Mouse (Mus musculus) adrenal gland, adult 2 months (tissue): ENCODE results near the gene Chn2. TPM values are rescaled to one million over a fixed set of nuclear protein-coding genes. Genes with fewer than 3 reads are reported as not detected.

Experiments
- DNase-seq: peaks from one replicate; pipeline ENCODE4 v3.0.0; 2021
- polyA plus RNA-seq: library from polyadenylated mRNA; depleted of rRNA; stranded (reverse); fragments of >200 nt; gene quantifications from 2 replicates; pipeline ENCODE4 v1.2.3, GENCODE M21; 2012
- total RNA-seq, 2 experiments: library from RNA; stranded (reverse); gene quantifications; 2 replicates each; pipeline ENCODE4 v1.2.3; 2021

The Chn2 gene
- total and polyA plus RNA-seq, 3 experiments: 9.2 to 13.7 (median 11.5) TPM

- no peak for DNase-seq
Observed at GRCm38 (mm10) chr6:54119461-54119860, 80.1 kb downstream of the Chn2 start.

DNA sequence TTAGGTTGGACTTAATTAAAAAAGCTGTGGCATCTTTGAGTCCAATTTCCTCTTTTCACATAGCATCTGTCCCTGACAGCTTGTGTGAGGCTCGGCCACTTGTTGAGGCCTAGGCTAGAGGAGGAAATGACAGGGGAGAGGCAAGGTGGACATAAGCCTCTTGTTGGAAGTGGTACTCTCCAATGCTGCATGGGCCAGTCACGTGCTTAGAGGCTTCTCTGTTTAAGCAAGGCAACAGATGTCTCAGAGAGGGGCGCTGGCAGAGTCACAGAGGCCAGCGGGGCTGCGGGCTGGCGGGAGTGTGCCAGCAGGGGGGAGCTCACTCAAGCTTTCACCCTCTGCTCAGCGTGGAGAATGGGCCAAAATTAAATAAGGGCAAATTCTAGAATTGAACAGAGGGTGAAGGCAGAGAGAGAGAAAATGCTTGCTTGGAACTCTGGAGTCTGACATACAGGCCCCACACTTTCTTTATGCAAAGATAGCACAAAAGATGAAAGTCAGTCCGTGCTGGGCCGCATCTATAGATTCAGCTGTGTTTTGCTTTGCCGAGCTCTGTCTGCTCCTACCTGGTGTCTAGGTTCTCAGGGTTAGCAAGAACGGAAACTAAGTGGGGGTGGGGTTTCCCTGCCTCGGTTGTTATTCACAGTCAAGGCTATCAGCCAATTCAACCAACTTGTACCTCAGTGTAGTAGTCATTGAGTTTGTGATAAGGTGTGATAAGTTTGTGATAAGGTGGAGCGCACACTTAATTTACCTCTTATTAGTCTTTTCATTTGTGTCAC, 80.7 kb downstream of the Chn2 start:
- DNase-seq: no peak

DNA sequence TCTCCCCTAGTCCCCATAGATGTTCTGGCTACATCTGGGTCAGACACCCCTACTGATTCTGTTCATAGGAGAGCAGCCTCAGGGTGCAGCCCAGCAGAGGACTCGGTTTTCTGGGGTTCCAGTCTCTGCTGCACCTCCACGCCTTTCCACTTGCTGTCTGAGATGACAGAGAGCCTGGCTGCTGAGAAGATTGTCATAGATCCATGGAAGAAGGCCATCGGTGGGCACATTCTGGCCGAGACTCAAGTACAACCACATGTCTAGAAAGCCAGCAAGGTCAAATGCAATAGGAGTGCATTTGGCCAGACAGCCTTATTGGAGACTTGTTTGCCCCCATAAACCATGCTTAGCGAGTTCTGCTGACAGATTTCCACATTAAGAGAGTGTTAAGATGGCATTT, 81.5 kb downstream of the Chn2 start:
- no peak for DNase-seq

GRCm38 (mm10) chr6:54124519-54124918, 85.2 kb downstream of the Chn2 start:
- DNase-seq: no peak

- DNase-seq: no peak
Observed at GRCm38 (mm10) chr6:54125536-54125935, 86.2 kb downstream of the Chn2 start.

DNA sequence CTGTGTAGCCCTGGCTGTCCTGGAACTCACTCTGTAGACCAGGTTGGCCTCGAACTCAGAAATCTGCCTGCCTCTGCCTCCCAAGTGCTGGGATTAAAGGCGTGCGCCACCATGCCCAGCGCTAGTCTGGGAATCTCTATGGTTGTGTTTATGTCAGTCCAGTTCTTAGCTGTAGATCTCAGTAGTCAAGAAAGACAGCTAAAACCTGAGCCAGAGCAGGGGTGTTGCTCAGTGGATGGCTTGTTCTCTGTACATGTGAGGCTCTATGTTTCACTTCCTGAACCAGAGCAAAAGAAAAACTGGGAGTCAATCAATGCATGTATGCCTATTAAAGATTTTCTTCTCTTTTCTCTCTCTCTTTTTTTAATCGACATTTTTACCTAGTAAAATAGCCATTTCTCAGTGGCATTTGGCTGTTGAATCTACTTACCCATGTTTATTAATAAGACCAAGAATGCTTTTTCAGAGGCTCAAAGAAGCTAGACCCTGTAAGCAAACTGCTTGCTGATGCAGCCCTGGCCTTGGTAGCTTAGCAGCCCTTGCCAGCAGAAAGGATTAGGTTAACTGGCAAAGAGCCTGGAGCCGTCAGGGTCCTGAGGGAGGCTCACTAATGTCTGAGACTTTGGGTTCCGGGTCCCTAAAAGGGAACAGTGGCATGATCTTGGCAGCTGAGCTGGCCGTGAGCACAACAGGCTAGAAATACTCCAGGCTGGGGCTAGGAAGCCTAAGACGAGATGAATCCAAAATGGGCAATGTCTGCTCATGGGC, 87.1 kb downstream of the Chn2 start:
- DNase-seq: no peak

DNA sequence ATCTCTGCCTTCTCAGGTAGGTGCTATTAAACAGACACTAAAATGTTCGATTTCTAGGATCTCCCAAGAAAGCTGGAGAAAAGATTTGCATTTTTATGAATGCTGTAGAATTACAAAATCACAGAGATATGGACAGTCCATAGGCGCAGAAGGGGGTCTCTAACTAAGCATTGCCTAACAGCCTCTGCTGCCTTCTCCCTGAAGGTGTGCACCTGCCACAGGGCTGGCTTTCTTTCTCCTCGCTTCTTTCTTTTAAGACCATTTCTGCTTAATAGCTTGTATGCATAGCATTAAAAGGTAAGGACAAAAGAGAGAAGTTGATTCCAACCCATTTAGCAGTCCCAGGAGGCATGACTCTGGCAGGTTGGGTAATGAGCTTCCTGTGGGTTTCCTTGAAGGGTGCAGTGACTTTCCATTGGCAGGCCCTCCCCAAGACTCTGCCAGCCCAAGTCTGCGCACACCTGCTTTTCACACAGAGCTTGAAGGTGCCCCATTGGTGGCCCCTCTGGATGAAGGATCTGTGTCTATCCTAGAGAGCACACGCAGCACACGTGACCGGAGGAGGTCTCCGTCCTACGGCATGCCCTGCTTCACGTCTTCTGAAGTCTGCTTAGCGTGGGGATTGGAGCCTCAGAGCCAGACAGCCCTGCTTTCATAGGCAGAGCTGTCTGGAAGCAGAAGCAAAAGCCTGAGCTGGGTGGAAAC, 87.8 kb downstream of the Chn2 start:
- DNase-seq: no peak

- no peak for DNase-seq
Observed at GRCm38 (mm10) chr6:54128702-54129101, 89.3 kb downstream of the Chn2 start.

- DNase-seq: no peak
Observed at GRCm38 (mm10) chr6:54129570-54129969, 90.2 kb downstream of the Chn2 start.

- no peak for DNase-seq
Observed at GRCm38 (mm10) chr6:54130881-54131280, 91.5 kb downstream of the Chn2 start.

DNA sequence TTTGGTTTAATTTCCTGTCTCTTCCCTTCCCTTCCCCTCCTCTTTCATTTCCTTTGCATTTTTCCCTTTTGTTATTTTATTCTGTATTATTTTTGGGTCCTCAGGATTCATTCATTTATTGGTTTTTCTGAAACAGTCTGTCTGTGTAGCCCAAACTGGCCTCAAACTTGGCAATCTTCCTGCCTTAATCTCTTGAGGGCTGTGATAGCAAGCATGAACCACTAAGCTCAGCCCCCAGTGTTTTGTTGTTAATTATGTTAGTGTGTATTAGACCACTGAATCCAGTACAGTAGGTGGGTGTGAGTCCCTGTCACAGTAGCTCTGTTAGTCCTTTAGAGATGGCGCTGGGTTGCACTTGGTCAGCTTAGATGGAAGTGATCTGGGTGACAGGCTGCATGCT, 93.2 kb downstream of the Chn2 start:
- no peak for DNase-seq

- no peak for DNase-seq
Observed at GRCm38 (mm10) chr6:54133231-54133630, 93.9 kb downstream of the Chn2 start.

GRCm38 (mm10) chr6:54138157-54138556, 98.8 kb downstream of the Chn2 start:
- DNase-seq: no peak

DNA sequence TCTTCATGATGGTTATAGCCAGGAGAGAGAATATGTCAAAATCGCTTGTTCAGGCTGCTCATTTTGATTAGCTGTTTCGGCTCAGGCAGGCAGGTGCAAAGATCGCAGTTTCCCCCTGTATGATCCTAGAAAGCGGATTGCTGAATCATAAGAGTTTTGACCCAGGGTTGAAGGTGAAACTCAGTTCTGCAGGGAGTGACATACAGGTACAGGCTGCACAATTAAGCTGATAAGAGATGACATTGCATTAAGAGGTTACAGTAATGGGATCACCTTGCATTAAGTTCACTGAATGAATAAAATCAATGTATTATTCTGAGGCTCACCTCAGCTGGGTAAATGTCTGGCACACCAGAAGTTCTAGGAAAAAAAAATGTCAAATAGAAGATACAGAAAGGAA, 101.1 kb downstream of the Chn2 start:
- no peak for DNase-seq

- no peak for DNase-seq
Observed at GRCm38 (mm10) chr6:54141165-54141564, 101.8 kb downstream of the Chn2 start.

GRCm38 (mm10) chr6:54142848-54143651, 103.7 kb downstream of the Chn2 start:
- DNase-seq: no peak

GRCm38 (mm10) chr6:54143652-54143960, 104.3 kb downstream of the Chn2 start:
- no peak for DNase-seq

GRCm38 (mm10) chr6:54148844-54149526, 109.6 kb downstream of the Chn2 start:
- no peak for DNase-seq

- DNase-seq: no peak
Observed at GRCm38 (mm10) chr6:54150821-54151220, 111.5 kb downstream of the Chn2 start.

- DNase-seq: no peak
Observed at GRCm38 (mm10) chr6:54151443-54152241, 112.3 kb downstream of the Chn2 start.

GRCm38 (mm10) chr6:54157097-54157496, 117.7 kb downstream of the Chn2 start:
- DNase-seq: no peak
